Mouse (Mus musculus) bone marrow, adult 2 months (tissue): ENCODE measurements around the gene Syce3. TPM values are rescaled to one million over a fixed set of nuclear protein-coding genes. Genes with fewer than 3 reads are reported as not detected.

Experiments
- H3K27ac ChIP-seq: fragments of 200-500 bp; 2 replicates; pipeline ENCODE4 v1.5.1; 2012; ENCODE audit warnings: low read depth, mild to moderate bottlenecking, control low read depth, inconsistent platforms, low read length; ENCODE audit not compliant: control insufficient read depth, poor library complexity, insufficient read depth
- H3K4me1 ChIP-seq: fragments of 200-500 bp; 2 replicates; pipeline ENCODE4 v1.6.1; 2011; ENCODE audit warnings: low read length; ENCODE audit not compliant: control insufficient read depth, insufficient read depth
- H3K4me3 ChIP-seq: fragments of 200-500 bp; replicated peaks from 2 replicates; pipeline ENCODE3; 2011; ENCODE audit warnings: mild to moderate bottlenecking, low read depth, low read length, control low read depth; ENCODE audit not compliant: control insufficient read depth
- CTCF ChIP-seq: fragments of 200-500 bp; IDR thresholded peaks from 2 replicates; pipeline ENCODE4 v1.5.1; 2011; ENCODE audit warnings: low read length, control low read depth; ENCODE audit not compliant: control insufficient read depth, insufficient read depth
- POLR2A ChIP-seq: fragments of 200-500 bp; IDR thresholded peaks from 2 replicates; pipeline ENCODE4 v1.6.1; 2011; ENCODE audit warnings: low read depth, mild to moderate bottlenecking, control low read depth, low read length, borderline replicate concordance; ENCODE audit not compliant: control insufficient read depth
- WGBS: fragments of 180-500 bp; shearing (Covaris S2); methylation state at CpG from one replicate; pipeline ENCODE4 v1.1.7; 2018; 5-methylcytosine and 5-hydroxymethylcytosine counted together
- polyA plus RNA-seq: library from polyadenylated mRNA; stranded (reverse); fragments of >200 nt; gene quantifications from 2 replicates; pipeline ENCODE4 v1.2.4, GENCODE M21; 2011; ENCODE audit warnings: low replicate concordance; ENCODE audit not compliant: missing spikeins, insufficient read depth, insufficient read length

Syce3 gene
- polyA plus RNA-seq, 1 experiment = not detected

GRCm38 (mm10) chr15:89378831-89379401 lies 31.4 kb downstream of the Syce3 start, which contains the start of gene Odf3b:
Odf3b (minus strand) TSS chr15:89379282.
- Histone ChIP-seq H3K27ac (no peak within 1 kb of the TSS), H3K4me3 (peak within 1 kb of the TSS; percentile 2), H3K4me1 (no peaks in the 10 kb centered on the region)
- no peak for TF ChIP-seq POLR2A
- TF ChIP-seq CTCF = no peak
- WGBS = under 1% methylated on average over 33 of the region's 33 CpGs

DNA sequence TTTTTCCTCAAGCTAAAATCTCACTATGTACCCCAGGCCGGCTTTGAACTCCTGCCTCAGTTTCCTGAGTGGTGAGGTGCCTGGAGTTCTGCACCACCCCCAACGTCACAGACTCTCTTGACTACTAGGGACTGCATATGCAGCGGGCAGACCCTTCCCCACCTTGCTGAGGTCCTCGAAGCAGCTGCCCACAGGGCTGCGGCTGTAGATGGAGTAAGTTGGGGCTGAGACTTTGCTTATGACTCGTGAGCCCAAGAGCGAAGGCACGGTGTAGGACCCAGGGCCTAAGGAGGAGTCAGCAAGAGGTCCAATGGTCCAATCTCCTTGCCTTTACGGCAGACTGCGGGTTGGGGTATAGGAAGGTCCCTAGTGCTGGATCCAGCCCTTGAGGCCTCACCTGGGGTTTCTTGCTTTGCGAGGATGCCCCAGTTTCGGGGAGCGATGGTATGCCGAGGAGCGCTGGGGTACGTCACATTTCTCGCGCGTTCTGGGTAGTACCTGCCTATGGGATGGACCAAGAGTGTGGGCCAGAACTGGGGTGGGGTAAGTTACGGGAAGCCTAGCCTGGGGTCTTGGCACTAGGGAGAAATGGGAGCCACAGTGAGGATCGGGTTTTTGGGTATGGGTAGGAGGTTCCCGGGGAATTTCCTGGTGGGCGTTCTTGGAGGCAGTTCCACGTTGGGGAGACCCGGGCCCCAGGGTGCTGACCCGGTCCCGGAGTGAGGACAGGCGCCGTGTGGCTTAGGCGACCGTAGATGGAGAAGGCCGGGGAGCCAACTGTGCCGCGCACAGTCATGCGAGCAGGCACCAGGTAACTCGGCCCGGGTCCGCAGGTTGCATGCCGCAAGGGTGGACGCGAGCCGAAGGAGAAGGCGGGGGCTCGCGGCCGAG lies 32.1 kb downstream of the Syce3 start:
- Histone ChIP-seq H3K4me1 (no peaks in the 10 kb centered on the region), H3K27ac (no peak overlapping the region), H3K4me3 (peak overlapping the region; percentile 2)
- no peak for TF ChIP-seq POLR2A
- TF ChIP-seq CTCF = no peak
- 12% methylated on average over 46 of the region's 46 CpGs for whole genome bisulfite sequencing

GRCm38 (mm10) chr15:89377362-89377761 lies 32.9 kb downstream of the Syce3 start:
- TF ChIP-seq CTCF (no peak), POLR2A (no peak)
- 31% methylated on average over 18 of the region's 18 CpGs for WGBS
- no peak overlapping the region for H3K27ac ChIP-seq
- H3K4me1 ChIP-seq = no peaks in the 10 kb centered on the region
- H3K4me3 ChIP-seq = no peak overlapping the region

DNA sequence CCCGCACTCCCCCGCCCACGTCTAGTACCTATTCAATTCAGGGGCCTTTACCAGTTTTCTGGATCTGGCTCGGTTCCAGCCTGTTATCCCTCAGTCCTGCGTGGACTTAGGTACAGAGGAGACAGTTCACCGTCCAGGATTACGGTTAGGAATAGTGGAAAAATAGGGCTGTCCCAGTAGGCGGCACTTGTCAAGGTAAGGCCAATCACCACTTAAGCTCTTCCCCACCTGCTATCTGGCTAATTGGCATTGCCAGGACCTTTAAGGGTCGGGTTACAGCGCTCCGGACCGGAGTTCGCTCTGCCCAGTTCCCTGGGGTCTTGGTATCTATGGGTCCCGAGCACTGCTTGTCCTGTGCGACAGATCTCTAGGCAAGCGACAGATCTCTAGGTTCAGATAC lies 33.3 kb downstream of the Syce3 start, which contains the start of gene Tymp:
Gene Tymp (minus strand): TSS at position 83 of the 400 bp plus-strand sequence.
- 86% methylated on average over 16 of the region's 16 CpGs for WGBS
- Histone ChIP-seq H3K4me3 (no peak within 1 kb of the TSS), H3K4me1 (no peaks in the 10 kb centered on the region), H3K27ac (no peak within 1 kb of the TSS)
- TF ChIP-seq POLR2A = no peak
- TF ChIP-seq CTCF = no peak

- WGBS = 79% methylated on average over 7 of the region's 7 CpGs
- TF ChIP-seq POLR2A (no peak), CTCF (no peak)
- Histone ChIP-seq H3K27ac (no peak overlapping the region), H3K4me3 (no peak overlapping the region), H3K4me1 (no peaks in the 10 kb centered on the region)
These were observed 34.3 kb downstream of the Syce3 start for GRCm38 (mm10) chr15:89376040-89376439.

GRCm38 (mm10) chr15:89374801-89375534 lies 35.3 kb downstream of the Syce3 start:
- no peaks in the 10 kb centered on the region for H3K4me1 ChIP-seq
- WGBS = 87% methylated on average over 17 of the region's 17 CpGs

DNA sequence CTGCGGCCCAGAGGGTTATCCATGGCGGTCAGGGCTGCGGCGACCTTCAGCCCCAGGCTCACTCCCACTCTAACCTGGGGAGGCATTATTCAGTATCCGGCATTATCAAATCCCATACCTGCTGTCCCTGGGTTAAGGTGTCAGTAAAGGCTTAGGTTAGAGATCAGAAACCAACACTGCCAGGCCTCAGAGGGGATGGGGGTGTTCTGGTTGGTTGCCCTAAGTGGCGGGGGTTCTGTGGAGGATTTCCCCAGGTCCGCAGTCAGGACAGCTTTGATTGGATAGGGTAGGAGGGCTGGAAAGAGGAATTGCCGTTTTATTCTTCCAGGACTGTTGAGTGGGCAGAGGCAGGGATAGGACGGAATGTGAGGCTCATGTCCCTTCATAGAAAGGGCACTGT lies 36.0 kb downstream of the Syce3 start:
- 58% methylated on average over 9 of the region's 9 CpGs for WGBS
- TF ChIP-seq POLR2A (no peak), CTCF (no peak)
- Histone ChIP-seq H3K4me1 (no peaks in the 10 kb centered on the region), H3K4me3 (peak overlapping the region; percentile 94), H3K27ac (no peak overlapping the region)

More at GRCm38 (mm10) chr15:89374801-89375534, 35.3 kb downstream of the Syce3 start:
- TF ChIP-seq CTCF = no peak
- TF ChIP-seq POLR2A = no peak
- Histone ChIP-seq H3K4me3 (no peak overlapping the region), H3K27ac (no peak overlapping the region)

GRCm38 (mm10) chr15:89373762-89374248 lies 36.5 kb downstream of the Syce3 start, which contains the start of gene Sco2:
Sco2 (minus strand) TSS chr15:89373846.
- Histone ChIP-seq H3K4me1 (no peaks in the 10 kb centered on the region), H3K4me3 (peak within 1 kb of the TSS; percentile 94), H3K27ac (peak within 1 kb of the TSS; percentile 85)
- WGBS = under 1% methylated on average over 42 of the region's 42 CpGs
- peak; percentile 24; the same call in 1 of the 2 replicates for TF ChIP-seq POLR2A
- TF ChIP-seq CTCF = peak; percentile 81
